9 mouse cellular contexts compared by ENCODE assay signal in genomic region chr14:34819919-34820652, GRCm38 (mm10). TPM values are rescaled to one million over a fixed set of nuclear protein-coding genes. Genes with fewer than 3 reads are reported as not detected.
DNase-seq lines count a peak whose midpoint lies in the region; ATAC-seq and TF ChIP-seq lines count a peak whose summit lies in the region.
"Had no signal": no experiment of that assay in that cellular context is flagged by ENCODE, and none has a peak within 500 bp of the region (broad histone marks: within the 10 kb centered on the region; RNA-seq: fewer than 3 reads in every experiment).

Gene Grid1 (plus strand): TSS chr14:34820108.

- H3K4me2 ChIP-seq in midbrain, embryonic 11.5 days, result peak within 1 kb of the TSS; percentile 89

- no peaks in the 10 kb centered on the region for H3K36me3 ChIP-seq in midbrain, embryonic 11.5 days (ENCODE audit: control insufficient read depth, insufficient read depth, low read length)

- peak within 1 kb of the TSS; percentile 69 for H3K9ac ChIP-seq in midbrain, embryonic 11.5 days (ENCODE audit: low read length)

- H3K27me3 ChIP-seq in midbrain, embryonic 11.5 days (ENCODE audit: control insufficient read depth, insufficient read depth, low read length), result peaks cover 64% of the 10 kb centered on the region

- peaks cover 6% of the 10 kb centered on the region for H3K4me1 ChIP-seq in cortical plate, adult 2 months (ENCODE audit: control insufficient read depth, insufficient read depth, low read length)
- peaks cover 18% of the 10 kb centered on the region for H3K4me1 ChIP-seq in midbrain, embryonic 11.5 days (ENCODE audit: control insufficient read depth, insufficient read depth, low read length)

- no peaks in the 10 kb centered on the region for H3K9me3 ChIP-seq in midbrain, embryonic 11.5 days (ENCODE audit: control insufficient read depth, low read length)

- peak within 1 kb of the TSS; percentile 70 for H3K4me3 ChIP-seq in cortical plate, adult 2 months (ENCODE audit: insufficient read depth, low read length)
- peak within 1 kb of the TSS; percentile 64 for H3K4me3 ChIP-seq in midbrain, embryonic 11.5 days (ENCODE audit: low read depth, low read length)

- ATAC-seq in granulocyte monocyte progenitor cell, adult 5-6 weeks (replicated peaks; ENCODE audit: poor library complexity, severe bottlenecking), result 0 out of 2 replicates have a peak, but pooled peaks have one; percentile 9
- ATAC-seq in midbrain, embryonic 11.5 days (ENCODE audit: low FRiP score), result peak; percentile 77
- ATAC-seq in megakaryocyte progenitor cell, adult 5-6 weeks (replicated peaks; ENCODE audit: poor library complexity), result no peak

- TF ChIP-seq POLR2A in cortical plate, adult 2 months (IDR thresholded peaks at IDR 0.05; ENCODE audit: extremely low read depth, insufficient read depth, low read length), result no peak

- under 1% methylated on average over 73 of the region's 96 CpGs for WGBS in midbrain, embryonic 11.5 days

- H3K27ac ChIP-seq in cortical plate, adult 2 months (ENCODE audit: insufficient read depth, low read length), result peak within 1 kb of the TSS; percentile 90
- no peak within 1 kb of the TSS for H3K27ac ChIP-seq in midbrain, embryonic 11.5 days (ENCODE audit: low read depth, low read length)

- TF ChIP-seq CTCF in cortical plate, adult 2 months (IDR thresholded peaks at IDR 0.05; ENCODE audit: extremely low read depth, insufficient read depth, low read length), result no peak

- DNase-seq in lung, postnatal 4 days, result peak; percentile 7 to 29
- DNase-seq in lung, adult 18-20 months, result no peak
- DNase-seq in layer of hippocampus, adult 9-11 months, result peak; percentile 48
- peak; percentile 94 for DNase-seq in midbrain, embryonic 11.5 days (ENCODE audit: low spot score, missing footprints)
- no peak for DNase-seq in urinary bladder, postnatal 10 days (ENCODE audit: low spot score)

RNA-seq across cellular contexts. Expression of gene Grid1, which starts in this region (rescaled TPM):
- polyA plus RNA-seq in cortical plate, adult 2 months (2012; rRNA removed), result 22.3 and 22.7 TPM in 2 replicates
- total RNA-seq in granulocyte monocyte progenitor cell, adult 5-6 weeks (2014; fragmentation: Nextera tagmentation), result not detected in 2 replicates
- not detected in 2 replicates for total RNA-seq in granulocyte monocyte progenitor cell, adult 5-6 weeks (2017)
- polyA plus RNA-seq in midbrain, embryonic 11.5 days (2014; fragmentation: Nextera tagmentation; extraction: Ambion mirVana), result 0.55 and 0.61 TPM in 2 replicates
- not detected in 2 replicates for total RNA-seq in megakaryocyte progenitor cell, adult 5-6 weeks (2015)
- total RNA-seq in megakaryocyte progenitor cell, adult 5-6 weeks (2017), result not detected in 2 replicates
- total RNA-seq: neutrophil, adult 5-6 weeks had no signal

Comparison
In these comparisons a context has a peak if more than half of its experiments do, and no peak if none do; other contexts are left out.
1. RNA of gene Grid1 (polyA plus RNA-seq): 22.3 to 22.7 TPM in cortical plate, adult 2 months; 0.55 to 0.61 TPM in midbrain, embryonic 11.5 days; every median in the first group is over 10 times any median in the second.
2. DNase-seq: peak in lung, postnatal 4 days (2 of 2) and layer of hippocampus, adult 9-11 months (single experiment); none in lung, adult 18-20 months (0 of 2) and urinary bladder, postnatal 10 days (single experiment).
3. Peak in ATAC-seq in granulocyte monocyte progenitor cell, adult 5-6 weeks; RNA of the gene not detected or under 1 TPM.
4. Peak in DNase-seq, ATAC-seq, H3K4me3 ChIP-seq, H3K9ac ChIP-seq and H3K4me2 ChIP-seq in midbrain, embryonic 11.5 days; RNA of the gene not detected or under 1 TPM.